Mouse (Mus musculus) neural tube, embryonic 15.5 days (tissue): ENCODE measurements at regions not wholly inside any gene's neighbourhood (a gene's known extent, or its start where the extent isn't known, plus 50 kb on each side); places are given as distances from the start of the nearest gene placed in this dataset.
A peak's percentile ranks its signal among the peaks of the same experiment; 100 is the strongest.

Experiments
- ATAC-seq: fragments of 200-750 bp; cut with Nextera tagmentation; 2 replicates; pipeline ENCODE4 v1.8.0; 2017; ENCODE audit warnings: mild to moderate bottlenecking, moderate TSS enrichment, moderate library complexity; ENCODE audit not compliant: low FRiP score
- H3K27ac ChIP-seq: fragments of 300-500 bp; sonication (generic); replicated peaks from 2 replicates; pipeline ENCODE4 v1.5.1; 2015; ENCODE audit warnings: mild to moderate bottlenecking, inconsistent platforms
- H3K27me3 ChIP-seq: fragments of 300-500 bp; sonication (generic); replicated peaks from 2 replicates; pipeline ENCODE4 v1.6.1; 2015; ENCODE audit warnings: inconsistent platforms
- H3K36me3 ChIP-seq: fragments of 300-500 bp; sonication (generic); 2 replicates; pipeline ENCODE4 v1.6.1; 2015; ENCODE audit warnings: inconsistent platforms
- H3K4me1 ChIP-seq: fragments of 300-500 bp; sonication (generic); 2 replicates; pipeline ENCODE4 v1.6.1; 2015; ENCODE audit warnings: inconsistent platforms
- H3K4me2 ChIP-seq: fragments of 300-500 bp; sonication (generic); 2 replicates; pipeline ENCODE4 v1.6.1; 2015; ENCODE audit warnings: inconsistent platforms, mild to moderate bottlenecking, moderate library complexity
- H3K4me3 ChIP-seq: fragments of 300-500 bp; sonication (generic); replicated peaks from 2 replicates; pipeline ENCODE4 v1.5.1; 2015; ENCODE audit warnings: mild to moderate bottlenecking, inconsistent platforms
- H3K9ac ChIP-seq: fragments of 300-500 bp; sonication (generic); replicated peaks from 2 replicates; pipeline ENCODE4 v1.6.1; 2015; ENCODE audit warnings: mild to moderate bottlenecking, inconsistent platforms
- H3K9me3 ChIP-seq: fragments of 300-500 bp; sonication (generic); replicated peaks from 2 replicates; pipeline ENCODE4 v1.6.1; 2016; ENCODE audit warnings: inconsistent platforms
- WGBS: fragments of 180-500 bp; shearing (Covaris S2); methylation state at CpG from one replicate; pipeline ENCODE4 v1.1.7; 2015; ENCODE audit warnings: mixed read lengths; 5-methylcytosine and 5-hydroxymethylcytosine counted together

GRCm38 (mm10) chr13:78642443-78642729 is 442.8 kb upstream of the Nr2f1 start:
- H3K4me1 ChIP-seq, result peaks cover 4% of the 10 kb centered on the region; the same call in 1 of the 2 replicates
- H3K9ac ChIP-seq, result no peak overlapping the region
- 41% methylated on average over 3 of the region's 3 CpGs for WGBS
- H3K36me3 ChIP-seq, result no peaks in the 10 kb centered on the region
- no peak overlapping the region for H3K4me2 ChIP-seq
- no peak for ATAC-seq
- no peaks in the 10 kb centered on the region for H3K27me3 ChIP-seq
- no peak overlapping the region for H3K27ac ChIP-seq
- no peaks in the 10 kb centered on the region for H3K9me3 ChIP-seq
- no peak overlapping the region for H3K4me3 ChIP-seq

GRCm38 (mm10) chr13:78641687-78642442 is 442.3 kb upstream of the Nr2f1 start:
- Histone ChIP-seq H3K4me2 (no peak overlapping the region), H3K36me3 (no peaks in the 10 kb centered on the region), H3K9ac (no peak overlapping the region), H3K4me3 (no peak overlapping the region), H3K9me3 (no peaks in the 10 kb centered on the region), H3K27ac (no peak overlapping the region), H3K27me3 (no peaks in the 10 kb centered on the region), H3K4me1 (peaks cover 4% of the 10 kb centered on the region; the same call in 1 of the 2 replicates)
- no peak for ATAC-seq
- WGBS, result 68% methylated on average over 5 of the region's 5 CpGs

GRCm38 (mm10) chr13:78640340-78640739 is 440.8 kb upstream of the Nr2f1 start:
- H3K27me3 ChIP-seq, result no peaks in the 10 kb centered on the region
- peaks cover 4% of the 10 kb centered on the region; the same call in 1 of the 2 replicates for H3K4me1 ChIP-seq
- no peak overlapping the region for H3K27ac ChIP-seq
- no peak for ATAC-seq
- no peak overlapping the region for H3K4me2 ChIP-seq
- H3K9ac ChIP-seq, result no peak overlapping the region
- 87% methylated on average over 1 of the region's 1 CpGs for WGBS
- H3K36me3 ChIP-seq, result no peaks in the 10 kb centered on the region
- H3K9me3 ChIP-seq, result no peaks in the 10 kb centered on the region
- H3K4me3 ChIP-seq, result no peak overlapping the region

- Histone ChIP-seq H3K9me3 (no peaks in the 10 kb centered on the region), H3K27me3 (no peaks in the 10 kb centered on the region), H3K36me3 (no peaks in the 10 kb centered on the region), H3K27ac (no peak overlapping the region), H3K4me2 (no peak overlapping the region), H3K9ac (no peak overlapping the region), H3K4me1 (peaks cover 4% of the 10 kb centered on the region; the same call in 1 of the 2 replicates), H3K4me3 (no peak overlapping the region)
- WGBS, result 96% methylated on average over 5 of the region's 5 CpGs
- no peak for ATAC-seq
These were observed 438.9 kb upstream of the Nr2f1 start for GRCm38 (mm10) chr13:78638462-78638861.

- WGBS, result 93% methylated on average over 2 of the region's 2 CpGs
- H3K27ac ChIP-seq, result no peak overlapping the region
- H3K27me3 ChIP-seq, result no peaks in the 10 kb centered on the region
- no peaks in the 10 kb centered on the region for H3K36me3 ChIP-seq
- no peak for ATAC-seq
- H3K4me1 ChIP-seq, result 0 out of 2 replicates have a peak, but pooled peaks cover 3% of the 10 kb centered on the region
- no peak overlapping the region for H3K4me2 ChIP-seq
- no peak overlapping the region for H3K9ac ChIP-seq
- H3K4me3 ChIP-seq, result no peak overlapping the region
- H3K9me3 ChIP-seq, result no peaks in the 10 kb centered on the region
These were observed 432.1 kb upstream of the Nr2f1 start for GRCm38 (mm10) chr13:78631609-78632008.

GRCm38 (mm10) chr13:78629041-78629727 is 429.6 kb upstream of the Nr2f1 start:
- Histone ChIP-seq H3K4me2 (no peak overlapping the region), H3K27ac (no peak overlapping the region), H3K9me3 (no peaks in the 10 kb centered on the region), H3K36me3 (no peaks in the 10 kb centered on the region), H3K4me1 (0 out of 2 replicates have a peak, but pooled peaks cover 3% of the 10 kb centered on the region), H3K4me3 (no peak overlapping the region), H3K27me3 (no peaks in the 10 kb centered on the region), H3K9ac (no peak overlapping the region)
- ATAC-seq, result no peak
- WGBS, result 27% methylated on average over 10 of the region's 10 CpGs

GRCm38 (mm10) chr13:78623652-78624051 is 424.1 kb upstream of the Nr2f1 start:
- H3K36me3 ChIP-seq, result no peaks in the 10 kb centered on the region
- H3K27me3 ChIP-seq, result no peaks in the 10 kb centered on the region
- no peak overlapping the region for H3K27ac ChIP-seq
- H3K4me2 ChIP-seq, result no peak overlapping the region
- 88% methylated on average over 2 of the region's 2 CpGs for WGBS
- H3K4me3 ChIP-seq, result no peak overlapping the region
- no peak for ATAC-seq
- H3K4me1 ChIP-seq, result no peaks in the 10 kb centered on the region
- no peak overlapping the region for H3K9ac ChIP-seq
- H3K9me3 ChIP-seq, result no peaks in the 10 kb centered on the region

- Histone ChIP-seq H3K36me3 (no peaks in the 10 kb centered on the region), H3K9ac (no peak overlapping the region), H3K4me3 (no peak overlapping the region), H3K27me3 (no peaks in the 10 kb centered on the region), H3K4me1 (peaks cover 9% of the 10 kb centered on the region), H3K27ac (no peak overlapping the region), H3K4me2 (no peak overlapping the region), H3K9me3 (no peaks in the 10 kb centered on the region)
- 89% methylated on average over 1 of the region's 1 CpGs for WGBS
- ATAC-seq, result peak; percentile 53; the same call in 1 of the 2 replicates
These were observed 403.3 kb upstream of the Nr2f1 start for GRCm38 (mm10) chr13:78602861-78603211.

GRCm38 (mm10) chr13:78602211-78602860 is 402.8 kb upstream of the Nr2f1 start:
- WGBS, result 26% methylated on average over 6 of the region's 6 CpGs
- peaks cover 9% of the 10 kb centered on the region for H3K4me1 ChIP-seq

GRCm38 (mm10) chr13:78580863-78581595 is 381.5 kb upstream of the Nr2f1 start:
- H3K4me3 ChIP-seq, result no peak overlapping the region
- 13% methylated on average over 7 of the region's 7 CpGs for WGBS
- ATAC-seq, result peak; percentile 77

More at GRCm38 (mm10) chr13:78602211-78602860, 402.8 kb upstream of the Nr2f1 start:
- Histone ChIP-seq H3K4me2 (no peak overlapping the region), H3K36me3 (no peaks in the 10 kb centered on the region), H3K27me3 (no peaks in the 10 kb centered on the region), H3K9me3 (no peaks in the 10 kb centered on the region), H3K9ac (no peak overlapping the region), H3K27ac (no peak overlapping the region), H3K4me3 (no peak overlapping the region)
- peak; percentile 79; the same call in 1 of the 2 replicates for ATAC-seq

GRCm38 (mm10) chr13:78577497-78577896 is 377.9 kb upstream of the Nr2f1 start:
- no peak overlapping the region for H3K4me3 ChIP-seq
- H3K27me3 ChIP-seq, result no peaks in the 10 kb centered on the region
- no peak overlapping the region for H3K4me2 ChIP-seq
- H3K4me1 ChIP-seq, result 0 out of 2 replicates have a peak, but pooled peaks cover 5% of the 10 kb centered on the region
- H3K9ac ChIP-seq, result no peak overlapping the region
- WGBS, result 87% methylated on average over 1 of the region's 1 CpGs
- H3K36me3 ChIP-seq, result no peaks in the 10 kb centered on the region
- no peak overlapping the region for H3K27ac ChIP-seq
- H3K9me3 ChIP-seq, result no peaks in the 10 kb centered on the region
- no peak for ATAC-seq

More at GRCm38 (mm10) chr13:78580863-78581595, 381.5 kb upstream of the Nr2f1 start:
- no peaks in the 10 kb centered on the region for H3K27me3 ChIP-seq
- H3K4me1 ChIP-seq, result 0 out of 2 replicates have a peak, but pooled peaks cover 7% of the 10 kb centered on the region
- no peaks in the 10 kb centered on the region for H3K9me3 ChIP-seq
- no peak overlapping the region for H3K9ac ChIP-seq
- no peaks in the 10 kb centered on the region for H3K36me3 ChIP-seq
- peak overlapping the region; percentile 43; the same call in 1 of the 2 replicates for H3K27ac ChIP-seq
- H3K4me2 ChIP-seq, result no peak overlapping the region
